Mouse (Mus musculus): Measurements from ENCODE around the gene Tbc1d13.

Tbc1d13 gene

GRCm38 (mm10) chr2:30133613-30134377, at the start of gene Tbc1d13:
Tbc1d13 (plus strand) TSS chr2:30133746.
- peak; percentile 97 for DNase-seq

GRCm38 (mm10) chr2:30084113-30084512, 49.4 kb upstream of the Tbc1d13 start:
- no peak for DNase-seq

- DNase-seq: no peak
Measured at GRCm38 (mm10) chr2:30084632-30085031, 48.9 kb upstream of the Tbc1d13 start.

- DNase-seq: no peak
Measured at GRCm38 (mm10) chr2:30087310-30087709, 46.2 kb upstream of the Tbc1d13 start.

- DNase-seq: no peak
Measured at GRCm38 (mm10) chr2:30091521-30091920, 42.0 kb upstream of the Tbc1d13 start.

- no peak for DNase-seq
Measured at GRCm38 (mm10) chr2:30092280-30092918, 41.1 kb upstream of the Tbc1d13 start.

GRCm38 (mm10) chr2:30093471-30094207, 39.9 kb upstream of the Tbc1d13 start, which contains the start of gene Zdhhc12:
Zdhhc12 (minus strand) TSS chr2:30093648.
- DNase-seq: peak; percentile 86

- no peak for DNase-seq
Measured at GRCm38 (mm10) chr2:30094208-30094588, 39.3 kb upstream of the Tbc1d13 start.

GRCm38 (mm10) chr2:30095882-30096527, 37.5 kb upstream of the Tbc1d13 start:
- no peak for DNase-seq

- DNase-seq: no peak
Measured at GRCm38 (mm10) chr2:30100214-30100613, 33.3 kb upstream of the Tbc1d13 start.

- no peak for DNase-seq
Measured at GRCm38 (mm10) chr2:30106364-30106763, 27.2 kb upstream of the Tbc1d13 start.

GRCm38 (mm10) chr2:30107646-30108045, 25.9 kb upstream of the Tbc1d13 start:
- DNase-seq: no peak

GRCm38 (mm10) chr2:30108260-30108659, 25.3 kb upstream of the Tbc1d13 start:
- DNase-seq: no peak

- DNase-seq: no peak
Measured at GRCm38 (mm10) chr2:30111500-30111899, 22.0 kb upstream of the Tbc1d13 start.

- no peak for DNase-seq
Measured at GRCm38 (mm10) chr2:30112564-30112963, 21.0 kb upstream of the Tbc1d13 start.

- no peak for DNase-seq
Measured at GRCm38 (mm10) chr2:30119641-30120051, 13.9 kb upstream of the Tbc1d13 start.

- no peak for DNase-seq
Measured at GRCm38 (mm10) chr2:30120269-30120668, 13.3 kb upstream of the Tbc1d13 start.

GRCm38 (mm10) chr2:30122766-30123165, 10.8 kb upstream of the Tbc1d13 start:
- no peak for DNase-seq

- DNase-seq: no peak
Measured at GRCm38 (mm10) chr2:30123729-30124471, 9.6 kb upstream of the Tbc1d13 start.

GRCm38 (mm10) chr2:30124472-30125274, 8.9 kb upstream of the Tbc1d13 start, which contains the start of gene Zer1:
Zer1 (minus strand) TSS chr2:30124585.
- DNase-seq: peak; percentile 93

GRCm38 (mm10) chr2:30128789-30129188, 4.8 kb upstream of the Tbc1d13 start:
- no peak for DNase-seq
